Mouse (Mus musculus) v-Abl transformed pro-B cells (cell line): Measurements from ENCODE around the gene Pkdrej.

Experiments
- in situ Hi-C, 2 experiments: fragments of 400-800 bp; cut with MboI; formaldehyde crosslinking; loops; one replicate each; pipeline ENCODE4 v1.15.1; 2025; ENCODE audit not compliant: unreplicated experiment in 2 of 2

The Pkdrej gene

DNA sequence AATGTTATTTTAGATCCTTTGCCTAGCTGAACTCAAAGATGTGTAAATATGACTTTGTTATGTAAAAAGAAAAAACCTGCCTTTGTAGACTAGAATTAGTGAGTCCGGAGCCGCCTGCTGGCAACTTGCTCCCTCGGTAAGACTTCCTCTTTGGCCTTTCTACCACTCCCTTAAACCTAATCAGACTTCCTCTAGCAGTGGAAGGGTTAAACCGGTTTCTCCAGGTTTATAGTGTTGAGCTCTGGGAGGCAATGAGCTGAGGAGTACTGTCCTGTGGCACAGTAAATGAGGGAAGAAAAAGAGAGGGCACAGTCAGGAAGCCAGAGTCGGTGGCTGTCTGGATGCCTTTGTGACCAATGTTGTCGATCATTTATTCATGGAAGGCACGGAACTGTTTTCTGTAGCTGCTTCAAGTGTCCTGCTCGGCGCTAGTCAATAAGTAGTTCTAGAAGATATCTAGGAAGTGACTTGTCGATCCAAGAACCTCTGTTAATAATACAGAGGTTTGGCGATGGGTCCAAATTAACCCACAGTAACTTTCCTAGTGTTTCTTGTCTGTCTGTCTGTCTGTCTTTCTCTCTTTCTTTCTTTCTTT lies 49.3 kb downstream of the Pkdrej start:
- in situ Hi-C loops: no loop called here

DNA sequence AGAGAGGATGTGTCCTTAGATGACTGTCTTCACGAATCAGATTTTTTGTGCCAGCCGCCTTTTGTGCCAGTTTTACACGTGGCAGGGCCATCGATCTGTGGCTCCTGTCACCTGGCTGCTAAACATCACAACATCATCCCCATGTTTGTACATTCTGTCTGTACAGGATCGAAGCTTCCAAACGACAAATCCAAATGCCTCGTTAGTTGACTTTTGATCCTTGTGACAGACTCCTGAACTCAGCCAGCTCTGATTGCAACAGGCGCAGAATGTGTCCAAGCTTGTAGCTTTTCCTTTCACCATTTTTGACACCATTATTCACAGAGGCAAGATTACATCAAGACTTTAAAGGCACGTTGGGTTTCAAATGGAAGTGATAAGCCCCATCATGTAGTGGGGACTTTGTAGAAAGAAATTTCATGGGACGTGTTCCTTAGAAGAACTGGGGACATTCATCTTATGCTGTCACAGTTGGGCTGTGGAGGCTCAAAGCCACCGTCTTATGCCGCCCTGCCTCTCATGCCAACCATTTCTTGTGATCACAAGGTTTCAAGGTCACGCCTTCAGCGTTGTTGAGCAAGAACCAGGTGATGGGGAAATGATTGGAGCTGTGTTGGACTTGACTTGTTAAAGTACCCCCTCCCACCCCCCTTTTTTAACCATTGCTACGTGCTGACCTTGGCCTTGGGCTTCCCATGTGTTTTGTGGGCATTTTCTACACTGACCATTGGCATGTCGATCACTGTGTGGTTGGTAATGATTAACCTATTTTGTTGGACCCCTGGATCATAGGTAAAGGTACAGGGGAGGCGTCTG lies 50.0 kb downstream of the Pkdrej start:
- in situ Hi-C loops: no loop called here

DNA sequence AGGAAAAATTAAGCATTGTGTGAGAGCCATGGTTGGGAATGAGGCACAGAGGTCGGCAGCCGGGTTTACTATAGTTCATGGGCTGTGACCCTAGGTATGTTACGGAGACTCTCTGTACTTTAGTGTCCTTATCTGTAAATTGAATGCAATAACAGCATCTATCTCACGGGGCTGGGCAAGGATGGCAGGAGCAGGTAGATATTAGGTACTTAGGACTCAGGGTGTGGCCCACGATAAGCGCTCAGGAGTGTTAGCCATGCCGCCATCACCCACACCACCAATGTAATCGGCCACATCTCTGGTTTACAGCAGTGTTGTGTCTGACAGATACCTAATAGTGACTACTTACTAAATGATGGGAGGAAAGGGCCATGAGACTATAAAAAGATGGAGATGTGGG lies 52.5 kb downstream of the Pkdrej start:
- in situ Hi-C loops: no loop called here

DNA sequence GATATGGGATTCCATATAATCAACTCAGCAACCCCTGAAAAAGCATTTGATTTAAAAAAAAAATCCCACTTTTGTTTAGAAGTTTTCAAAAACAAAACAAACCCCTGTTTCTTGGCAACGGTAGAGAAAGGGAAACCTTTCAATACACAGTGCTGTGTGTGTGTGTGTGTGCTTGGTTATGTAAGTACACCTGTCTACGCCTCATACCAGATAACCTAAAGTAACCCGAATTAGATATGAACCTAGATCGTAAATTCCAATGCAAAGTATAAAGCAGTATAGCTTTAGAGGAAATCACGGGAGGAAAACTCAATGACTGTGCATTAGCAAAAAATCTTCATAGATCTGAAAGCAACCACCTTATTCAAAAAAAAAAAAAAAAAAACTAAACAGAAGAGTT lies 54.9 kb downstream of the Pkdrej start:
- in situ Hi-C loops: no loop called here

DNA sequence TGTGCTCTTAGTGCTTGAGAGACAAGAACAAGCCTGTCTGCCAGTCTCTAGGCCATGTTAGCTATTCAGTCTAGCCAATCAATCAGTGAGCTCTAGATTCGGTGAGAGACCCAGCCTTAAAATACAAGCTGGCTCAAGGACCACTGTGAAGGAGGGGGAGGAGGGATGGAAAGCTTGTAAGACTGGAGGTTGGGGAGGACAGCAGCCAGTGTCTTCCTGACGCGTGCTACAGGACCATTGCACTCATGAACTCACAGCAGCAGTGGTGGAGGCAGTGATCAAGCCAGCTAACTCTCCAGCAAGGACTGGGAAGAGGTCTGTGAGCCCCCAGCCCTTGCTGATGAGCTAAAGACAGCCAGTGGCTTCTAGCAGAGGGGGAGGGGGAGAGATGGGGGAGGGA lies 56.5 kb downstream of the Pkdrej start:
- in situ Hi-C loops: no loop called here
